Mouse (Mus musculus) heart, embryonic 14.5 days (tissue): Measurements from ENCODE around the gene Rbpj. TPM values are rescaled to one million over a fixed set of nuclear protein-coding genes. Genes with fewer than 3 reads are reported as not detected.

ENCODE experiments used
- ATAC-seq: fragments of 200-750 bp; cut with Nextera tagmentation; 2 replicates; pipeline ENCODE4 v1.8.0; 2017; ENCODE audit warnings: low read depth, moderate TSS enrichment; ENCODE audit not compliant: insufficient number of reproducible peaks, insufficient read depth, low FRiP score
- H3K27ac ChIP-seq, 2 experiments: fragments of 200-500 bp in 1 of 2; fragments of 300-500 bp in 1 of 2; sonication (generic) in 1 of 2; replicated peaks in 1 of 2; 2 replicates each; pipeline ENCODE4 v1.5.1; 2012 to 2014; ENCODE audit warnings: low read depth in 2 of 2, low read length in 2 of 2, control low read depth in 1 of 2, mild to moderate bottlenecking in 1 of 2, mixed read lengths in 1 of 2; ENCODE audit not compliant: control insufficient read depth in 1 of 2, insufficient read depth in 1 of 2
- H3K27me3 ChIP-seq: fragments of 300-500 bp; sonication (generic); 2 replicates; pipeline ENCODE4 v1.6.1; 2014; ENCODE audit warnings: mild to moderate bottlenecking, low read length, control low read depth; ENCODE audit not compliant: control insufficient read depth, insufficient read depth
- H3K36me3 ChIP-seq: fragments of 300-500 bp; sonication (generic); 2 replicates; pipeline ENCODE4 v1.6.1; 2014; ENCODE audit warnings: mild to moderate bottlenecking, control low read depth, low read length, mixed read lengths; ENCODE audit not compliant: control insufficient read depth, insufficient read depth
- H3K4me1 ChIP-seq, 2 experiments: fragments of 200-500 bp in 1 of 2; fragments of 300-500 bp in 1 of 2; sonication (generic) in 1 of 2; 2 replicates each; pipeline ENCODE4 v1.6.1; 2012 to 2014; ENCODE audit warnings: low read length in 2 of 2, control low read depth in 1 of 2, mixed read lengths in 1 of 2; ENCODE audit not compliant: control insufficient read depth in 2 of 2, insufficient read depth in 2 of 2
- H3K4me2 ChIP-seq: fragments of 300-500 bp; sonication (generic); 2 replicates; pipeline ENCODE4 v1.6.1; 2014; ENCODE audit warnings: mild to moderate bottlenecking, low read length
- H3K4me3 ChIP-seq, 2 experiments: fragments of 200-500 bp in 1 of 2; fragments of 300-500 bp in 1 of 2; sonication (generic) in 1 of 2; 2 replicates each; pipeline ENCODE4 v1.5.1; 2012 to 2014; ENCODE audit warnings: low read length in 2 of 2, mild to moderate bottlenecking in 2 of 2, control low read depth in 1 of 2, low read depth in 1 of 2, moderate library complexity in 1 of 2; ENCODE audit not compliant: control insufficient read depth in 1 of 2, insufficient read depth in 1 of 2
- H3K9ac ChIP-seq: fragments of 300-500 bp; sonication (generic); 2 replicates; pipeline ENCODE4 v1.6.1; 2014; ENCODE audit warnings: mild to moderate bottlenecking, low read length
- H3K9me3 ChIP-seq: fragments of 300-500 bp; sonication (generic); 2 replicates; pipeline ENCODE4 v1.6.1; 2016; ENCODE audit warnings: low read length, control low read depth; ENCODE audit not compliant: control insufficient read depth
- WGBS: fragments of 180-500 bp; shearing (Covaris S2); extraction: QIAGEN DNeasy Blood & Tissue Kit; methylation state at CpG from one replicate; pipeline ENCODE4 v1.1.7; 2014; 5-methylcytosine and 5-hydroxymethylcytosine counted together
- polyA plus RNA-seq: library from polyadenylated mRNA; unstranded; fragments of >200 nt; fragmentation: Nextera tagmentation; extraction: Ambion mirVana; gene quantifications from 2 replicates; pipeline ENCODE4 v1.2.1, GENCODE M21; 2014

The Rbpj gene
- polyA plus RNA-seq, 1 experiment from 2014 or later: 24.1 TPM

GRCm38 (mm10) chr5:53565213-53565794 lies 99.4 kb downstream of the Rbpj start:
- no peak for ATAC-seq

GRCm38 (mm10) chr5:53566485-53567083 lies 100.6 kb downstream of the Rbpj start:
- H3K9me3 ChIP-seq: no peaks in the 10 kb centered on the region
- no peak overlapping the region for H3K9ac ChIP-seq
- ATAC-seq: no peak
- no peak overlapping the region for H3K4me2 ChIP-seq
- H3K27ac ChIP-seq: no peak overlapping the region
- no peaks in the 10 kb centered on the region for H3K36me3 ChIP-seq
- 82% methylated on average over 15 of the region's 15 CpGs for WGBS
- no peak overlapping the region for H3K4me3 ChIP-seq
- no peaks in the 10 kb centered on the region for H3K4me1 ChIP-seq
- H3K27me3 ChIP-seq: no peaks in the 10 kb centered on the region

More at GRCm38 (mm10) chr5:53565213-53565794, 99.4 kb downstream of the Rbpj start:
- Histone ChIP-seq H3K9ac (no peak overlapping the region), H3K4me1 (no peaks in the 10 kb centered on the region), H3K9me3 (no peaks in the 10 kb centered on the region), H3K4me3 (no peak overlapping the region), H3K27ac (no peak overlapping the region), H3K27me3 (no peaks in the 10 kb centered on the region), H3K4me2 (no peak overlapping the region), H3K36me3 (no peaks in the 10 kb centered on the region)
- 86% methylated on average over 5 of the region's 5 CpGs for WGBS

GRCm38 (mm10) chr5:53572496-53572895 lies 106.5 kb downstream of the Rbpj start:
- Histone ChIP-seq H3K9ac (no peak overlapping the region), H3K4me1 (no peaks in the 10 kb centered on the region), H3K4me2 (no peak overlapping the region), H3K36me3 (no peaks in the 10 kb centered on the region), H3K4me3 (no peak overlapping the region), H3K27me3 (no peaks in the 10 kb centered on the region), H3K27ac (no peak overlapping the region), H3K9me3 (no peaks in the 10 kb centered on the region)
- WGBS: 72% methylated on average over 5 of the region's 5 CpGs
- ATAC-seq: no peak

GRCm38 (mm10) chr5:53574883-53575442 lies 109.0 kb downstream of the Rbpj start:
- no peaks in the 10 kb centered on the region for H3K36me3 ChIP-seq
- H3K27ac ChIP-seq: no peak overlapping the region
- no peaks in the 10 kb centered on the region for H3K9me3 ChIP-seq
- no peaks in the 10 kb centered on the region for H3K27me3 ChIP-seq
- ATAC-seq: no peak
- H3K4me3 ChIP-seq: no peak overlapping the region
- H3K4me2 ChIP-seq: no peak overlapping the region
- WGBS: 61% methylated on average over 3 of the region's 3 CpGs
- H3K4me1 ChIP-seq: no peaks in the 10 kb centered on the region
- H3K9ac ChIP-seq: no peak overlapping the region

- ATAC-seq: no peak
- no peak overlapping the region for H3K4me3 ChIP-seq
- no peak overlapping the region for H3K9ac ChIP-seq
- 76% methylated on average over 10 of the region's 10 CpGs for WGBS
- H3K9me3 ChIP-seq: no peaks in the 10 kb centered on the region
- no peaks in the 10 kb centered on the region for H3K36me3 ChIP-seq
- H3K27ac ChIP-seq: no peak overlapping the region
- H3K4me1 ChIP-seq: no peaks in the 10 kb centered on the region
- H3K4me2 ChIP-seq: no peak overlapping the region
- H3K27me3 ChIP-seq: no peaks in the 10 kb centered on the region
Observed at GRCm38 (mm10) chr5:53577272-53577889, 111.4 kb downstream of the Rbpj start.

- H3K4me1 ChIP-seq: peaks cover 0 to 3% of the 10 kb centered on the region in 2 experiments; a peak in 1 of 4 replicates
- H3K4me2 ChIP-seq: no peak overlapping the region
- H3K27me3 ChIP-seq: no peaks in the 10 kb centered on the region
- H3K9me3 ChIP-seq: no peaks in the 10 kb centered on the region
- no peak overlapping the region for H3K27ac ChIP-seq
- WGBS: 84% methylated on average over 9 of the region's 9 CpGs
- H3K36me3 ChIP-seq: no peaks in the 10 kb centered on the region
- H3K9ac ChIP-seq: no peak overlapping the region
- no peak for ATAC-seq
- H3K4me3 ChIP-seq: no peak overlapping the region
Observed at GRCm38 (mm10) chr5:53584069-53584767, 118.3 kb downstream of the Rbpj start.

- no peaks in the 10 kb centered on the region for H3K9me3 ChIP-seq
- no peaks in the 10 kb centered on the region for H3K27me3 ChIP-seq
- no peaks in the 10 kb centered on the region for H3K36me3 ChIP-seq
- WGBS: 2% methylated on average over 33 of the region's 34 CpGs
- H3K4me3 ChIP-seq: peak overlapping the region; percentile 95 to 98
- peak; percentile 55 for ATAC-seq
- H3K4me1 ChIP-seq: peaks cover 3 to 12% of the 10 kb centered on the region in 2 experiments
- H3K4me2 ChIP-seq: peak overlapping the region; percentile 98
- peak overlapping the region; percentile 98 for H3K9ac ChIP-seq
- H3K27ac ChIP-seq: peak overlapping the region; percentile 68 to 100
Observed at GRCm38 (mm10) chr5:53588421-53589171, 122.6 kb downstream of the Rbpj start.
